Mouse (Mus musculus) granulocyte monocyte progenitor cell, adult 5-6 weeks (primary cell): Measurements from ENCODE around the gene Mia3. TPM values are rescaled to one million over a fixed set of nuclear protein-coding genes. Genes with fewer than 3 reads are reported as not detected.
"Not testable (repeated sequence)": the region's sequence is repeated elsewhere in the genome, so short reads cannot be mapped to it uniquely, and the experiment has no call there.

Experiments
- ATAC-seq: replicated peaks from 2 replicates; pipeline ENCODE4 v1.8.0; 2016; ENCODE audit warnings: mild to moderate bottlenecking, moderate TSS enrichment, inconsistent platforms; ENCODE audit not compliant: poor library complexity, severe bottlenecking
- total RNA-seq, 2 experiments: library from RNA; stranded (forward) in 1 of 2; stranded (reverse) in 1 of 2; fragments of 200-712, 200-1000 nt in 1 of 2; fragments of >200 nt in 1 of 2; fragmentation: Nextera tagmentation in 1 of 2; gene quantifications; 2 replicates each; pipeline ENCODE4 v1.2.3; 2014 to 2017

Gene Mia3
- total RNA-seq, 2 experiments from 2014 or later, result 68.4 to 89.9 TPM

- ATAC-seq, result no peak
Observed at GRCm38 (mm10) chr1:183345817-183346195, 23.5 kb downstream of the Mia3 start.

GRCm38 (mm10) chr1:183344886-183345816 lies 24.2 kb downstream of the Mia3 start:
- peak; percentile 79 for ATAC-seq

- not testable (repeated sequence) for ATAC-seq
Observed at GRCm38 (mm10) chr1:183342902-183343301, 26.5 kb downstream of the Mia3 start.

- no peak for ATAC-seq
Observed at GRCm38 (mm10) chr1:183327171-183327570, 42.2 kb downstream of the Mia3 start.

GRCm38 (mm10) chr1:183324433-183324832 lies 44.9 kb downstream of the Mia3 start:
- no peak for ATAC-seq

GRCm38 (mm10) chr1:183323923-183324322 lies 45.4 kb downstream of the Mia3 start:
- no peak for ATAC-seq

- ATAC-seq, result peak; percentile 60
Observed at GRCm38 (mm10) chr1:183322496-183322895, 46.9 kb downstream of the Mia3 start.

- peak; percentile 81 for ATAC-seq
Observed at GRCm38 (mm10) chr1:183320708-183321107, 48.6 kb downstream of the Mia3 start.

GRCm38 (mm10) chr1:183315783-183316182 lies 53.6 kb downstream of the Mia3 start:
- no peak; the same call in 1 of the 2 replicates for ATAC-seq

GRCm38 (mm10) chr1:183312076-183312475 lies 57.3 kb downstream of the Mia3 start:
- ATAC-seq, result no peak

- not testable (repeated sequence) for ATAC-seq
Observed at GRCm38 (mm10) chr1:183309601-183310000, 59.8 kb downstream of the Mia3 start.

GRCm38 (mm10) chr1:183308476-183308875 lies 60.9 kb downstream of the Mia3 start:
- no peak for ATAC-seq

- peak; percentile 25; the same call in 1 of the 2 replicates for ATAC-seq
Observed at GRCm38 (mm10) chr1:183307555-183307954, 61.8 kb downstream of the Mia3 start.

GRCm38 (mm10) chr1:183299161-183299560 lies 70.2 kb downstream of the Mia3 start:
- no peak for ATAC-seq

GRCm38 (mm10) chr1:183297886-183298489 lies 71.4 kb downstream of the Mia3 start:
- peak; percentile 37 for ATAC-seq

GRCm38 (mm10) chr1:183297473-183297885 lies 71.9 kb downstream of the Mia3 start:
- ATAC-seq, result peak; percentile 2; the same call in 1 of the 2 replicates

- ATAC-seq, result peak; percentile 67
Observed at GRCm38 (mm10) chr1:183296877-183297383, 72.4 kb downstream of the Mia3 start, which contains the start of gene Brox. TSS of gene Brox (minus strand) at chr1:183297269.

- peak; percentile 49 for ATAC-seq
Observed at GRCm38 (mm10) chr1:183296465-183296864, 72.9 kb downstream of the Mia3 start, which contains the start of gene Aida. TSS of gene Aida (plus strand) at chr1:183296590.

- no peak for ATAC-seq
Observed at GRCm38 (mm10) chr1:183289576-183289975, 79.8 kb downstream of the Mia3 start.

GRCm38 (mm10) chr1:183288351-183288750 lies 81.0 kb downstream of the Mia3 start:
- ATAC-seq, result no peak
